Mouse (Mus musculus) midbrain, embryonic 14.5 days (tissue): ENCODE data around the gene Sdc1. TPM values are rescaled to one million over a fixed set of nuclear protein-coding genes. Genes with fewer than 3 reads are reported as not detected.

Source experiments
- ATAC-seq: fragments of 200-750 bp; cut with Nextera tagmentation; 2 replicates; pipeline ENCODE4 v1.8.0; 2017; ENCODE audit warnings: moderate number of reproducible peaks, moderate library complexity; ENCODE audit not compliant: low FRiP score, low TSS enrichment
- DNase-seq: peaks from one replicate; pipeline ENCODE4 v3.0.0-alpha.2; 2015
- H3K27ac ChIP-seq: fragments of 300-500 bp; sonication (generic); replicated peaks from 2 replicates; pipeline ENCODE4 v1.5.1; 2014; ENCODE audit warnings: mild to moderate bottlenecking, low read depth, low read length, moderate library complexity
- H3K27me3 ChIP-seq: fragments of 300-500 bp; sonication (generic); 2 replicates; pipeline ENCODE4 v1.6.1; 2014; ENCODE audit warnings: low read length, control low read depth, mixed read lengths; ENCODE audit not compliant: control insufficient read depth, insufficient read depth
- H3K36me3 ChIP-seq: fragments of 300-500 bp; sonication (generic); 2 replicates; pipeline ENCODE4 v1.6.1; 2014; ENCODE audit warnings: low read length, control low read depth; ENCODE audit not compliant: control insufficient read depth, insufficient read depth
- H3K4me1 ChIP-seq: fragments of 300-500 bp; sonication (generic); 2 replicates; pipeline ENCODE4 v1.6.1; 2014; ENCODE audit warnings: mild to moderate bottlenecking, antibody characterized with exemption, low read length, control low read depth; ENCODE audit not compliant: control insufficient read depth, insufficient read depth
- H3K4me2 ChIP-seq: fragments of 300-500 bp; sonication (generic); 2 replicates; pipeline ENCODE4 v1.6.1; 2014; ENCODE audit warnings: mild to moderate bottlenecking, low read length, moderate library complexity
- H3K4me3 ChIP-seq: fragments of 300-500 bp; sonication (generic); replicated peaks from 2 replicates; pipeline ENCODE4 v1.5.1; 2014; ENCODE audit warnings: low read depth, low read length
- H3K9ac ChIP-seq: fragments of 300-500 bp; sonication (generic); replicated peaks from 2 replicates; pipeline ENCODE4 v1.6.1; 2014; ENCODE audit warnings: mild to moderate bottlenecking, low read length, moderate library complexity
- H3K9me3 ChIP-seq: fragments of 300-500 bp; sonication (generic); 2 replicates; pipeline ENCODE4 v1.6.1; 2016; ENCODE audit warnings: low read length, control low read depth, mixed read lengths; ENCODE audit not compliant: control insufficient read depth
- WGBS: fragments of 180-500 bp; shearing (Covaris S2); extraction: QIAGEN DNeasy Blood & Tissue Kit; methylation state at CpG from one replicate; pipeline ENCODE4 v1.1.7; 2014; 5-methylcytosine and 5-hydroxymethylcytosine counted together
- polyA plus RNA-seq: library from polyadenylated mRNA; unstranded; fragments of >200 nt; fragmentation: Nextera tagmentation; extraction: Ambion mirVana; gene quantifications from 2 replicates; pipeline ENCODE4 v1.2.1, GENCODE M21; 2014

The Sdc1 gene
- polyA plus RNA-seq, 1 experiment from 2014 or later, result 19.2 TPM

- no peak overlapping the region for H3K27ac ChIP-seq
- ATAC-seq (no peak), DNase-seq (no peak)
- no peaks in the 10 kb centered on the region for H3K27me3 ChIP-seq
- H3K9ac ChIP-seq, result no peak overlapping the region
- no peak overlapping the region for H3K4me3 ChIP-seq
- H3K36me3 ChIP-seq, result peaks cover 19% of the 10 kb centered on the region
- H3K4me2 ChIP-seq, result no peak overlapping the region
- H3K4me1 ChIP-seq, result no peaks in the 10 kb centered on the region
- no peaks in the 10 kb centered on the region for H3K9me3 ChIP-seq
- WGBS, result 36% methylated on average over 3 of the region's 3 CpGs
Observed at GRCm38 (mm10) chr12:8788469-8788868, 17.3 kb downstream of the Sdc1 start.

GRCm38 (mm10) chr12:8790615-8791014 lies 19.5 kb downstream of the Sdc1 start:
- Histone ChIP-seq H3K36me3 (peaks cover 19% of the 10 kb centered on the region), H3K27ac (no peak overlapping the region), H3K4me3 (no peak overlapping the region), H3K4me1 (no peaks in the 10 kb centered on the region), H3K9me3 (no peaks in the 10 kb centered on the region), H3K4me2 (no peak overlapping the region), H3K27me3 (no peaks in the 10 kb centered on the region), H3K9ac (no peak overlapping the region)
- ATAC-seq, result no peak
- no peak for DNase-seq
- 95% methylated on average over 12 of the region's 12 CpGs for WGBS

DNA sequence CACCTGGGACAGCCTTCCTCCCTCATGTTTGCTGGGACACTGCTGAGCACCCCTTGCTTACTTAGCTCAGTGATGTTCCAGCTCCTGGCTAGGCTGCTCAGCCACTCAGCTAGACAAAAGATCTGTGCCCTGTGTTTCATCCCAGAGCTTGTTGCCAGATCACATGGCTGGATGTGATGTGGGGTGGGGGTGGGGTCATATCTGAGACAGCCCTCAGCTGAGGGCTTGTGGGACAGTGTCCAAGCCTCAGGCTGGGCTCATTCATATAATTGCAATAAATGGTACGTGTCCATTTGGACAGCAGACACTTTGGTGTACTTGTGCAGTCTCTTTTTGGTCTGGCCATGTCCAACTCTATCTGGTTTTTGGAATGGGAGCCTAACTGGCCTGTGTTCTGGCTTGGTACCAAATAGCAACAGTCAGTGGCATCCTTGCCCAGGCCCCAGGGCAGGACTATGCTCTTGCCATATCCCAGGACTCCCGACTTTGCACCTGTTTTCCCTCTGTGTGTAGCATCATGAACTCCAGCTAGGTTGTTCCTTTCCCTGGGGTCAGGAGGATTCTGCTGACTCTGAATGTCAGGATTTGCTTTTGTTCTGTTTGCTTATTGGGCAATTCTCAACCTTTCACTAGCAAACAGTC lies 22.4 kb downstream of the Sdc1 start:
- no peak overlapping the region for H3K4me3 ChIP-seq
- no peaks in the 10 kb centered on the region for H3K27me3 ChIP-seq
- WGBS, result 98% methylated on average over 2 of the region's 2 CpGs
- H3K4me2 ChIP-seq, result no peak overlapping the region
- H3K36me3 ChIP-seq, result peaks cover 19% of the 10 kb centered on the region
- DNase-seq (no peak), ATAC-seq (no peak; the same call in 1 of the 2 replicates)
- no peak overlapping the region for H3K27ac ChIP-seq
- H3K9ac ChIP-seq, result no peak overlapping the region
- no peaks in the 10 kb centered on the region for H3K4me1 ChIP-seq
- no peaks in the 10 kb centered on the region for H3K9me3 ChIP-seq

- Histone ChIP-seq H3K4me3 (no peak overlapping the region), H3K36me3 (no peaks in the 10 kb centered on the region; the same call in 1 of the 2 replicates), H3K4me1 (no peaks in the 10 kb centered on the region), H3K9me3 (no peaks in the 10 kb centered on the region), H3K27ac (no peak overlapping the region), H3K27me3 (no peaks in the 10 kb centered on the region), H3K4me2 (no peak overlapping the region), H3K9ac (no peak overlapping the region)
- DNase-seq (no peak), ATAC-seq (no peak)
- 94% methylated on average over 7 of the region's 7 CpGs for WGBS
Observed at GRCm38 (mm10) chr12:8797936-8798335, 26.8 kb downstream of the Sdc1 start.

GRCm38 (mm10) chr12:8798486-8799020 lies 27.4 kb downstream of the Sdc1 start:
- ATAC-seq, result no peak
- Histone ChIP-seq H3K36me3 (no peaks in the 10 kb centered on the region), H3K9me3 (no peaks in the 10 kb centered on the region), H3K4me1 (no peaks in the 10 kb centered on the region), H3K9ac (no peak overlapping the region), H3K4me3 (no peak overlapping the region), H3K4me2 (no peak overlapping the region), H3K27me3 (no peaks in the 10 kb centered on the region), H3K27ac (no peak overlapping the region)
- no peak for DNase-seq
- WGBS, result 72% methylated on average over 9 of the region's 9 CpGs

DNA sequence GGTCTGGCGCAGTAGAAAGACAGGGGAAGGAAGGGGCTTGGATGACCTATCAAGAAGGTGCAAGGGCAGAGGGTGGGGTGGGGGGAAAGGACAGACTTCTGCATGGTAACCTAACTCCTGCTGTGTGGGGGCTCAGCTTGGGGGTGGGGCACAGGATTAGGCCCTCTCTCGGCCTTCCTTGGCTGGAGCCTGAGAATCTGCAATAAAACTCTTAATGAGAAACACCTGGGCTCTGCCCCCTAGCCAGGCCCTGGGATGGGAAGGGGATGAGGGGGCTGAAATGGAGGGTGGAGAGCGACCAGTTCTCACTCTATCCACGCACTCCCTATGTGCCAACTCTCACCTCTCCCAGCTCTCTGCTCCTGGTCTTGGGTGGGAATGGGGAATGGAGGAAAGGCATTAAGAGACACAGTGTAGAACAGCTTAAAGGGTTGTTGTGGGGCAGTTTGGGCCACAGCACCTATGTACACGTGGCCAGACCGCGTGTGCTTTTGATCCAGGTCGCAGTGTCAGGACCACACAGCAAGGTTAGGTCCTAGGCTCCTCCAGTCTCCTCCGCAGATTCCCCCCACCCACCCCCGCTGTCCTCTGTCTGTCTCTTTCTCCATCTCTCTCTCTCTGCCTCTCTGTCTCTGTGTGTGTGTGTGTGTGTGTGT lies 32.4 kb downstream of the Sdc1 start:
- ATAC-seq, result no peak
- no peaks in the 10 kb centered on the region for H3K27me3 ChIP-seq
- WGBS, result 60% methylated on average over 10 of the region's 10 CpGs

GRCm38 (mm10) chr12:8804077-8804456 lies 32.9 kb downstream of the Sdc1 start:
- Histone ChIP-seq H3K9me3 (no peaks in the 10 kb centered on the region), H3K27me3 (no peaks in the 10 kb centered on the region), H3K9ac (no peak overlapping the region), H3K36me3 (no peaks in the 10 kb centered on the region), H3K4me2 (no peak overlapping the region), H3K4me3 (no peak overlapping the region), H3K4me1 (no peaks in the 10 kb centered on the region), H3K27ac (no peak overlapping the region)
- ATAC-seq (no peak), DNase-seq (no peak)
- 89% methylated on average over 3 of the region's 3 CpGs for whole genome bisulfite sequencing

More for the DNA sequence above, 32.4 kb downstream of the Sdc1 start:
- no peak overlapping the region for H3K4me2 ChIP-seq
- H3K9ac ChIP-seq, result no peak overlapping the region
- no peak for DNase-seq
- H3K4me3 ChIP-seq, result no peak overlapping the region
- no peaks in the 10 kb centered on the region for H3K4me1 ChIP-seq
- H3K9me3 ChIP-seq, result no peaks in the 10 kb centered on the region
- no peak overlapping the region for H3K27ac ChIP-seq
- H3K36me3 ChIP-seq, result no peaks in the 10 kb centered on the region

DNA sequence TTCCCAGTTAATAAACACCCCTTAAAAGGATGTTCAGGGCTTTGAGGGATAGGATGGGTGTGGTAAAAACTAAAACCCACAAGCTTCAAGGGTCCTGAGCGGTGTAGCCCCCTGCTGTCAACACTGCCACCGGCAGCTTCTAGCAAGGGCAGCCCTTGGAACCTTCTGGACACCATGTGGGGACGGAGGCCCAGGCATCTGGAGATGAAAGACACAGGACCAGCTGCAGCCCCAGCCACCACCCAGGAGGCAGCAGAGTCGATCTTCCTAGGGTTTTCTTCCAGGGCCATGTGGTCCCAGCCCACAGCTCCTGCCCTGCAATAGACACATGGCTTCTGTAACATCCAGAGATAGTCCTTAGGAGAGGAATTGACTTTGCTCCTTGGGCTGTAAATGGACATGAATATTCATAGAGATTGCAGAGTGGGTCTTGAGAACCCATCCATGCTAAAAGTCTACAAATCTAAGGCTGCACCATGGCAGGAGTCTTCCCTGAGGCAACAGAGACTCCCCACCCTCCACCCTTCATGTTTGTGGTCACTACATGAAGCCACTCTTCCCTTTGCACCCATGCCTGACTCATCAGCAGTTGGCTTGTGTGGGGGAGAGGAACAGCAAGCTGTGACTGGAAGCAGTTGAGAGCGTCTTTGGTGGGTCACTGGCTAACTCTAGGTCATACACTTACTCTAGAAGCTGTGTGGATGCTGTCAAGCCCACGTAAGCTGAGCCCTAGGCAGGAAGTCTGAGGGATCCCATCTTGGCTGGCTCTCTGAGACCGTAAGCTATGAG lies 34.0 kb downstream of the Sdc1 start:
- 83% methylated on average over 7 of the region's 7 CpGs for WGBS
- no peak overlapping the region for H3K4me3 ChIP-seq
- no peak overlapping the region for H3K4me2 ChIP-seq
- H3K27me3 ChIP-seq, result no peaks in the 10 kb centered on the region
- no peaks in the 10 kb centered on the region for H3K36me3 ChIP-seq
- H3K9me3 ChIP-seq, result no peaks in the 10 kb centered on the region
- H3K27ac ChIP-seq, result no peak overlapping the region
- no peak overlapping the region for H3K9ac ChIP-seq
- no peak for ATAC-seq
- H3K4me1 ChIP-seq, result no peaks in the 10 kb centered on the region
- DNase-seq, result no peak
